Mouse (Mus musculus) G1E (cell line): Measurements from ENCODE around the gene Cfap45. TPM values are rescaled to one million over a fixed set of nuclear protein-coding genes. Genes with fewer than 3 reads are reported as not detected.

Experiments used
- ATAC-seq: 2 replicates; pipeline ENCODE4 v1.8.0; 2016; ENCODE audit warnings: mild to moderate bottlenecking; ENCODE audit not compliant: insufficient number of reproducible peaks, poor library complexity, low FRiP score, severe bottlenecking; ENCODE audit errors: extremely low read depth
- DNase-seq: peaks from one replicate; pipeline ENCODE4 v3.0.0; 2012; ENCODE audit warnings: low spot score
- H3K27me3 ChIP-seq: 2 replicates; pipeline ENCODE4 v1.6.1; 2012; ENCODE audit warnings: mild to moderate bottlenecking, low read length, inconsistent platforms; ENCODE audit not compliant: insufficient read depth
- H3K36me3 ChIP-seq: replicated peaks from 2 replicates; pipeline ENCODE3; 2012; ENCODE audit warnings: mild to moderate bottlenecking, inconsistent platforms
- H3K4me1 ChIP-seq: 2 replicates; pipeline ENCODE4 v1.6.1; 2012; ENCODE audit warnings: low read depth, low read length, inconsistent platforms, mixed read lengths; ENCODE audit not compliant: insufficient read depth
- H3K4me3 ChIP-seq: 2 replicates; pipeline ENCODE4 v1.5.1; 2012; ENCODE audit warnings: low read depth, mild to moderate bottlenecking, inconsistent platforms, low read length, moderate library complexity, mixed read lengths
- H3K9me3 ChIP-seq: replicated peaks from 2 replicates; pipeline ENCODE4 v1.6.1; 2012; ENCODE audit warnings: inconsistent platforms
- CTCF ChIP-seq: IDR thresholded peaks from 2 replicates; pipeline ENCODE4 v1.5.1; 2012; ENCODE audit warnings: low read depth, low read length, inconsistent platforms, mixed read lengths
- GATA1 ChIP-seq: IDR thresholded peaks from 2 replicates; pipeline ENCODE4 v1.6.1; 2012; ENCODE audit warnings: borderline replicate concordance, low read length, inconsistent platforms, mixed read lengths
- GATA2 ChIP-seq: IDR thresholded peaks from 2 replicates; pipeline ENCODE4 v1.6.1; 2012; ENCODE audit warnings: low read depth, low read length, inconsistent platforms, borderline replicate concordance
- POLR2AphosphoS5 ChIP-seq: IDR thresholded peaks from 2 replicates; pipeline ENCODE4 v1.6.1; 2012; ENCODE audit warnings: low read depth, low read length, inconsistent platforms; ENCODE audit not compliant: insufficient replicate concordance
- TAL1 ChIP-seq: conservative IDR thresholded peaks from 2 replicates; pipeline ENCODE4 v1.6.1; 2012; ENCODE audit warnings: low read depth, low read length, inconsistent platforms, mixed read lengths
- polyA plus RNA-seq: library from polyadenylated mRNA; stranded (reverse); fragments of >175 nt; gene quantifications from 2 replicates; pipeline ENCODE4 v1.2.3, GENCODE M21; 2012
- total RNA-seq, 2 experiments: library from RNA; stranded (forward) in 1 of 2; stranded (reverse) in 1 of 2; fragments of 200-1000 nt in 1 of 2; fragments of >200 nt in 1 of 2; fragmentation: Nextera tagmentation in 1 of 2; gene quantifications; 2 replicates each; pipeline ENCODE4 v1.2.3; 2014 to 2017

The Cfap45 gene
- total RNA-seq (2014; fragmentation: Nextera tagmentation) (4.6 TPM in 1 of 2 replicates, not detected in the other), total RNA-seq (2017) (0.12 and 0.33 TPM in 2 replicates), polyA plus RNA-seq (not detected in 2 replicates)

GRCm38 (mm10) chr1:172520576-172521440 is at the start of gene Cfap45:
Gene Cfap45 (plus strand): TSS chr1:172520801.
- no peaks in the 10 kb centered on the region for H3K36me3 ChIP-seq
- DNase-seq (no peak), ATAC-seq (no peak)
- TF ChIP-seq CTCF = no peak
- no peak for TF ChIP-seq GATA2
- TF ChIP-seq GATA1 = no peak
- no peak for TF ChIP-seq TAL1
- TF ChIP-seq POLR2AphosphoS5 = no peak
- H3K27me3 ChIP-seq = peaks cover 6% of the 10 kb centered on the region
- H3K9me3 ChIP-seq = peaks cover 5% of the 10 kb centered on the region
- H3K4me3 ChIP-seq = no peak within 1 kb of the TSS
- peaks cover 5% of the 10 kb centered on the region for H3K4me1 ChIP-seq

GRCm38 (mm10) chr1:172472909-172473308 is 47.7 kb upstream of the Cfap45 start:
- no peaks in the 10 kb centered on the region for H3K4me1 ChIP-seq
- no peak overlapping the region for H3K4me3 ChIP-seq
- H3K36me3 ChIP-seq = no peaks in the 10 kb centered on the region
- no peaks in the 10 kb centered on the region for H3K9me3 ChIP-seq
- ATAC-seq (no peak), DNase-seq (no peak)
- TF ChIP-seq TAL1 (no peak), POLR2AphosphoS5 (no peak), GATA1 (no peak), GATA2 (no peak), CTCF (no peak)
- peaks cover 3% of the 10 kb centered on the region; the same call in 1 of the 2 replicates for H3K27me3 ChIP-seq

GRCm38 (mm10) chr1:172474196-172474595 is 46.4 kb upstream of the Cfap45 start:
- no peak for DNase-seq
- TF ChIP-seq GATA2 = no peak
- no peaks in the 10 kb centered on the region for H3K36me3 ChIP-seq
- no peak for ATAC-seq
- peaks cover 3% of the 10 kb centered on the region for H3K27me3 ChIP-seq
- H3K4me1 ChIP-seq = no peaks in the 10 kb centered on the region
- H3K4me3 ChIP-seq = no peak overlapping the region
- no peaks in the 10 kb centered on the region for H3K9me3 ChIP-seq

- ATAC-seq = no peak
- no peak for TF ChIP-seq CTCF
- TF ChIP-seq GATA2 = no peak
- TF ChIP-seq GATA1 = no peak
- TF ChIP-seq POLR2AphosphoS5 = no peak
- Histone ChIP-seq H3K36me3 (no peaks in the 10 kb centered on the region), H3K4me3 (no peak within 1 kb of the TSS), H3K4me1 (no peaks in the 10 kb centered on the region), H3K9me3 (no peaks in the 10 kb centered on the region), H3K27me3 (peaks cover 9% of the 10 kb centered on the region)
- no peak for DNase-seq
These were observed 45.4 kb upstream of the Cfap45 start, which contains the start of gene Slamf9 for GRCm38 (mm10) chr1:172475054-172475741. Gene Slamf9 (plus strand): TSS chr1:172475358.

- Histone ChIP-seq H3K4me1 (no peaks in the 10 kb centered on the region), H3K9me3 (no peaks in the 10 kb centered on the region)
These were observed 42.6 kb upstream of the Cfap45 start for GRCm38 (mm10) chr1:172478020-172478419.

GRCm38 (mm10) chr1:172480376-172480775 is 40.2 kb upstream of the Cfap45 start:
- TF ChIP-seq CTCF = no peak
- no peak for TF ChIP-seq GATA2
- no peak for TF ChIP-seq GATA1
- no peak for TF ChIP-seq TAL1
- TF ChIP-seq POLR2AphosphoS5 = no peak
- no peak overlapping the region for H3K4me3 ChIP-seq
- DNase-seq (no peak), ATAC-seq (no peak)
- no peaks in the 10 kb centered on the region for H3K36me3 ChIP-seq
- no peaks in the 10 kb centered on the region for H3K4me1 ChIP-seq
- H3K9me3 ChIP-seq = no peaks in the 10 kb centered on the region
- peaks cover 29% of the 10 kb centered on the region for H3K27me3 ChIP-seq

More at GRCm38 (mm10) chr1:172478020-172478419, 42.6 kb upstream of the Cfap45 start:
- DNase-seq (no peak), ATAC-seq (no peak)
- no peak for TF ChIP-seq GATA1
- TF ChIP-seq GATA2 = no peak
- no peak for TF ChIP-seq CTCF
- no peak for TF ChIP-seq POLR2AphosphoS5
- no peak overlapping the region for H3K4me3 ChIP-seq
- H3K36me3 ChIP-seq = no peaks in the 10 kb centered on the region
- H3K27me3 ChIP-seq = peaks cover 17% of the 10 kb centered on the region

- Histone ChIP-seq H3K4me1 (no peaks in the 10 kb centered on the region), H3K9me3 (no peaks in the 10 kb centered on the region), H3K4me3 (no peak overlapping the region), H3K27me3 (peaks cover 29% of the 10 kb centered on the region), H3K36me3 (no peaks in the 10 kb centered on the region)
- ATAC-seq = no peak
- DNase-seq = no peak
- TF ChIP-seq TAL1 (no peak), GATA1 (no peak), CTCF (no peak), GATA2 (no peak)
These were observed 39.5 kb upstream of the Cfap45 start for GRCm38 (mm10) chr1:172481111-172481510.
